Mouse (Mus musculus): ENCODE measurements around the gene Nmt1. TPM values are rescaled to one million over a fixed set of nuclear protein-coding genes. Genes with fewer than 3 reads are reported as not detected.

Gene Nmt1
- total RNA-seq, 4 experiments from 2014 or later, result 44.4 to 52.7 (median 50.5) TPM

DNA sequence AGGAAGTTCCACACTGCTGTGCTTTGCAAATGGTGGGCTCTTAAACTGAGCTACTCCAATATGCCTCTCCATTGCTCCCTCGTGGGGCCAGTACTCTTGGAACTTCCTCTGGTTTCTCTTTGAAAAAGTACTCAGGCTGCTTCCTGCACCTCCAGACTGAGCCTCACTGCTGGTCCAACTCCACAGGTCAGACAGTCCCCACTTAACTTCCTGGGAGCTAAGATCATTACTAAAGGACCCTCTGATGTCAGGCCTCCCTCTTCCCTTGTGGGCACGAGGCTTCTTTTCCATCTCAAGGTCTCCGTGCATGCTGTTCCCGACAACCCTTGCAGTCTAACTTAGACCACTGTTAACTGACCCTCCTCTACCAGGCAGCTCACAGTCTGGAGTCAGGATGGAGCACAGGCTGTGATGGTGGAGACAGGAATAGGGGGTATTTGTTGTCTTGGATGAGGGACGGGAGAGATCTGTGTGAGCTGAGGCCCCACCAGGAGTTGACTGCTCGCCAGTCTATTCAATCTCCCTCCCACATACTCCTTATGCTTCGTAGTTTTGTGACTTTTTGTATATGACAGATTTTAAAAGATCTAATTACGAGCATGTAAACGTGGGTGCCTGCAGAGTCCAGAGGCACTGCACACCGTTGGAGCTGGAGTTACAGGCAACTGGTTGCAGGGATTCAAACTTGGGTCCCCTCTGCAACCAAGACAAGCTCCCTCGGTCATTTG, 22.6 kb upstream of the Nmt1 start:
- DNase-seq (ENCODE audit: low spot score in 2 of 2), result no peak

GRCm38 (mm10) chr11:103006286-103007000, 21.5 kb upstream of the Nmt1 start:
- no peak for DNase-seq (ENCODE audit: low spot score in 2 of 2)

DNA sequence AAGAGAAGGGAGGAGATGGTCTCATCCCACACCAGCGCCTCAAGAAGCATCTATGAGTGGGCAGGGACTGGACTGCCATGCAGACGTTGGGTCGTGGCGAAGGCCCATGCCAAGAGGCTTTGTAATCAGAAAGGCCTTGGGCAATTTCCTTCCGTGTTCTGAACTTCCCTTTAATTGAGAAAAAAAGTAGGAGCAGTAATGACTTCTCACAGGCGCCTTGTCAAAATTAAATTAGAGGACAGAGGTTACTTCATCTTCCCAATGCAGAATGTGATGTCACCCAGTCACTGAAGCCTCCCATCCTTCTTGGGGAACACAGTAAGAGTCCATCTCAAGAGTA, 21.0 kb upstream of the Nmt1 start:
- DNase-seq (ENCODE audit: low spot score in 2 of 2), result no peak

DNA sequence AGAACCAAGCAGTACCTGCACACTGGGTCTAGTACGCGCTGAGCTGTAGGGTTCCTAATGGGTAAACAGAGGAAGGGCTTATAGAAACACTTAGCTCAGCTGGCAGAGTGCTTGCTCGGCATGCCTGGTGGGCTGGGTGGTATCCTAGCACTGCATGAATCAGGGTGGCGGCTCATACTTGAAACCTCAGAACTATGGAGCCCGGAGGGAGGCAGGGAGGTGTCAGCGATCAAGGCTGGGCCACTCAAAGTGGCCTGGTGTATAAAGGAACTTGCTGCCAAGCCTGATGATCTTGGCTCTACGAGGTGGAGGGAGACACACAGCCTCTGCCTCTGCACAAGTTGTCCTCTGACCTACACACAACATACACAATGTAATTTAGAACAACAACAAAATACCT, 19.4 kb upstream of the Nmt1 start:
- no peak for DNase-seq (ENCODE audit: low spot score in 2 of 2)

GRCm38 (mm10) chr11:103009208-103009607, 18.8 kb upstream of the Nmt1 start:
- DNase-seq (ENCODE audit: low spot score in 2 of 2), result no peak

DNA sequence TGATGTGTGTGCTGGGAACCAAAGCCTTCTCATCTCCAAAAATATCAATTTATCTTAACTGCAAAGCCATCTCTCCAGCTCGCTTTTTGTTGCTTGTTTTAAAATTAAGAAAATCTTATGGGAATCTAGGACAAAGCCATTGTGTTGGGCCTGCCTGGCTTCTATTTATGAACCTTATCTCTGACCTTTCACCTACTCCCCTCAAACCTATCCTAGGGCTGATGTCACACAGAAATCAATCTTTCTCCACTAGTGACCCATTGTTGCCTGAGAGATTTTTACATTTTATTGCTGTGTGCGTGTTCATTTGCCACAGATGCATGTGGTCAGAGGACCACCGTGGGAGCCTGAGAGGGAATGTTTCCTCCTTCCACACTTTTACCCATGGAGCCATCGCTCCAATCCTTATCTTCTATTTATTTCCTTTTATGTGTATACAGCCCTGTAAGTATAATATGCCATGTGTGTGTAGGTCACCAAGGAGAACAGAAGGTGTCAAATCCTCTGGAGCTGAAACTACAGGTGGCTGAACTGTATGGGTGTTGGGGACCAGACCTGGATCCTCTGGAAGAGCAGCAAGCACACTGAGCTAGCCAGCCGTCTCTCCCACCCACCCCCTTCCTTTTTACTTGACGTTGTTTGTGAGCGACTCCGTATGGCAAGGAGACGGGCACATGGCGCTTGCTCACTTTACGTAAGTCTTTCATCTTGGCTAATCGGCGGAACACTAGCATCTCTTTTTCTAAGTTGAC, 17.4 kb upstream of the Nmt1 start:
- DNase-seq (ENCODE audit: low spot score in 2 of 2), result no peak

DNA sequence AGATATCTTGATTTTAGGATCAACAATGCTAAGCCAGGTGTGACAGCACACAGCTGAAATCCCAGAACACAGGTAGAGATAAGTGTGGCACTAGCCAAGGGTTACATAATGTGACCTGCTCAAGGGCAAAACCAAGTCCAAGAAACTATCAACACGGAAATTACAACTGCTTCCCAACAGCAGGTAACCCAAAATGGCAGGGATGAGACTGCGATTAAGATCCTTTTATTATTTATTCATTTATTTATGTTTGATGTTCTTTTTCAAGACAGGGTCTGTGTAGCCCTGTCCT, 16.8 kb upstream of the Nmt1 start:
- no peak for DNase-seq (ENCODE audit: low spot score in 2 of 2)

DNA sequence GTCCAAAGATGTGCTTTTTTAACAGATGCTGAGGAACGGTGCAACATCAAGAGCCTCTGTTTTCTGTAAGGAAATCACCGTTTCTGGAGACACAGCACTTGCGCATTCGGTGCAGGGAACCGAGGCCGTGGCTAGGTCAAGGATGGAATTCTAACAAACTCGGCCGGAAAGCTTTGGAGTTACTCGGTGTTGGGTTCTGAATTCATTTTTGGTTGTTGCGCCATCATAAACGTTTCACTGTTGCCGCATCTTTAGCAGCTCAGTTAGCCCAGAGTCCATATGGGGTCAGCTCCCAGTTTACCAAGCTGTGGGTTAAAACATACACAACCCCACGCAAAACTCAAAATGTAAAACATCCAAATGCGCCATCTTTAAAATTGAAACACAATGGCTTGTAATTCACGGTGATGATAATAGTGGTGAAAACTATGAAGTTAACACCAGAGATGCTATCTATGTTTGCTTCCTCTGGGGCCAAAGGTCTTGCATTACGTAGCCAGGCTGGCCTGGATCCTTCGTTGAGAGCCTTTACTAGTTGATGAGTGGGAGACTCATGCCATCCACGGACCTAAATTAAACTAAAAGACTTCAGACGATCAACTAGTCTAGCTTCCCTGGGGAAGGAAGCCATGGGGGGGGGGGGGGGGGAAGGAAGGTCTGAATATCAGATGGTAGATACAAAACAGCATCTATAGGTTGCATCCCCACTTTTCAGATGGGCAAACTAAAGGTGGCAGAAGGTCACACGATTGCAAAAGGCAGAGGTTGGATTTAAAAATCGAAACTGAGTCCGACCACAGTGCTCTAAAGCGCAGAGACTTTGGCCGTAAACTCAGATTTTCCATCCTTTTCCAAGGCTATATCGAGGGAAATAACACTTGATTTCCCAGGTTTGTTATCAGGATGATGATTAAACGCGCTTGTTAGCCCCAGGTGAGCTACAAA, 11.8 kb upstream of the Nmt1 start:
- DNase-seq (ENCODE audit: low spot score in 2 of 2), result no peak

DNA sequence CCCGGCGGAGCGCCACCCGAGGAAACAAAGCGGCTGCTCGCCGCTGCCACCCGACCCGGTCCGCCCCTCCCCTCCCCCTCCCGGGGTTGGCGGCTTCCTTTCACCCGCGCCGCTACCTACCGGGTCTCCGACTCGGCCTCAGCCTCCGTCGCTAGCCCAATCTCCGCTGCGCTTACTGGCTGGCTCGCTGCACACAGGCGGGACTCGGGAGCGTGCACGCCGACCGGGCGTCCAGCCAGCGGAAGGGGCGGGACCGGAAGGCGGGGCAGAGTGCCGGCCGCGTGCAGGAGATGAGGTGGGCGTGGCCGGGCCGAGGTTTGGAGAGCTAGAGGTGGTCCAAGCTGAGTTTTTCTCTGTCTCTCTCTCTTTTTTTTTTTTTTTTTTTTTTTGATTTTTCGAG, 11.1 kb upstream of the Nmt1 start:
- peak; percentile 98 for DNase-seq (ENCODE audit: low spot score in 2 of 2)

GRCm38 (mm10) chr11:103017661-103018060, 10.3 kb upstream of the Nmt1 start:
- no peak for DNase-seq (ENCODE audit: low spot score in 2 of 2)

DNA sequence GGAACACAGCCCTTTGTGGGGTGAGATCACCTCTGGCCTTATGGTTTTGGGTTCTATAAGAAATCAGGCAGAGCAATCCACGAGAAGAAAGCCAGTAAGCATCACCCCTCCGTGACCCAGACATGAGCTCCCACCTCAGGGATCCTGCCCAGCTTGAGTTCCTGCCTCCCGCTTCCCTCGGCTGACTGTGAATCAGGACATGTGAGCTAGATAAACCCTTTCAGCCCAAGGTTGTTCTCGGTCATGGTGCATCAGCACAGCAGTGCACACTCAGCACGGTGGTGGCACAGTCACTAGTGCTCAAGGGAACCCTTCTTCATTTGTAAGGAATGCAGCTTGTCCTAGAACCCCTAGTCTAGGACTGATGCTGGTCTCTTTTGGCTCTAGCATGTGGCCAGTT, 9.1 kb upstream of the Nmt1 start:
- DNase-seq (ENCODE audit: low spot score in 2 of 2), result no peak

DNA sequence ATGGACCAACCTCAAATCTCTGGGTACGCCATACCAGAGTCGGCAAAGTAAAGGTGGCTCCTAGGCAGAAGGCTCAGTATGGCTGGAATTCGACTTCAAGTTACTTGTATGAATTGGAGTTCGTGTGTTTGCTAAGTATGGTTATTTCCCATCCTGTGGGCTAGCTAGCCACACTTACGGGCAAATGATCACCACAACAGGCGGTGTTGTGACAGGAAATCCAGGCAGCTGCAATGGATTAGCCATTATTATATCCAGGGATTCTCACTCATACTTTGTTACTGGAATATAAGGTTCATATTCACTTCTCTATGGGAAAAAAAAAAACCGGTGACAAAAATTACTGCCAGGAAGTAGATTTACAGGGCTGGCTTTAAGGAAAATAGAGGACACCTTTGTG, 8.7 kb upstream of the Nmt1 start:
- DNase-seq (ENCODE audit: low spot score in 2 of 2), result no peak

DNA sequence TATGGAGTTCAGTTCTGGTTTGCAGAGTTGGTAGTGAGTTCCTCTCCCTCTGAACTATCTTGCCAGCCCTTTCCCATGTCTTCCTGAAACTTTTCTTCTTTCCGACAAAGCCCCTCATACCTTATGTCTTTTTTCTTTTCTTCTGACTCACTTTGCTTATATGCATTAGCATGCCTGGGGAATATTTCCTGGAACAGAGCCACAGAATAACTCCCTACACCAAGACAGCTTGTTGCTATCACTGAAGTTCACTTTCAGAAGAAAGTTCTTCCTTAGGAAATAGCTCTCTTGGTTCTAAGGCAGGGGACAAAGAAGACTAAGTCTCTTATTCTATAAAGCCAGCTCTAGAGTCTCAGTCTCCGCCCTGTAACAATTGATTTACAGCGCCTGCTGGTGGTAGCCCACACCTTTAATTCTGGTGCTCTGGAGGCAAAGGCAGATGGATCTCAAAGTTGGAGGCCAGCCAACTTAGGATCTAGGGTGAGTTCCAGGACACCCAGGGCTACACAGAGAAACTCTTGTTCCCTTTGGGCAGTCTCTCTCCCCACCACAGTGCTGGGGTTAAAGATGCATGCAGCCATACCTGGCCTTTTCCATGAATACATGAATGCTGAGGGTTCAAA, 7.2 kb upstream of the Nmt1 start:
- DNase-seq (ENCODE audit: low spot score in 2 of 2), result no peak

DNA sequence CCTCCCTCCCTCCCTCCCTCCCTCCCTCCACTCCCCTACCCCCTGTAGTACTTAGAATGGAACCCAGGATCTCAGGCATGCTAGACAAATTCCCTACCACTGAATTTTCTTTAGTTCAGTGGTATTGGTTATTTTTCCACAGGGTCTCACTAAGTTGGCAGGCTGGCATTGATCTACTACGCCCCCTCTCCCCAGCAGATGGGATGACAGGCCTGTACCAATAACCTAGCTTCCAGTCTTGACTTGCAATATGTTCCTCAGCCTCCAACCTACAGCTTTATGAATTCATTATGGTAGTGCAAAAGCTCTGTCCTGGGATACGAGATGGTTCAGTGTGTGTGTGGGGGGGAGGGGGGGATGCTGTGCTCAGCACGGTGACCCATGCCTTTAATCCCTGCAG, 4.0 kb upstream of the Nmt1 start:
- DNase-seq (ENCODE audit: low spot score in 2 of 2), result no peak

DNA sequence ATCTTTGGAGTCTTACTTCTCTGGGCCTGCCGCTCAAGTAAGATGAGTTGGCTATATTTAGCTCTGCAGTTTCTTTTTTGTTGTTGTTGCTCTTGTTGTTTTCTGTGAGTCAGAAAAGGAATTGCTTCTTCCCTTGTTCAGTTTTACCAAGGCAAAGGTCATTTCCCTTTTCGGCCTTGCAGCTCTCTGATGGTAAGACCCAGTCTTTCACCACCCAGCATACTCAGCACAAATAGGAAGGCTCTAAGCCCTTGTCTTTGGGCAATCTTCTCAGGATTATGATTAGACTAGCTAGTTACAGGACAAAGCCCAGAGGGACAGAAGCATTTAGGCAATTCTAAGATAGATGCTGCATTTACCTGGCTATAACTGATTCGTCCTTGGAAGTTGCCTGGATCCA, 1.1 kb upstream of the Nmt1 start:
- DNase-seq (ENCODE audit: low spot score in 2 of 2), result no peak

- no peak for DNase-seq (ENCODE audit: low spot score in 2 of 2)
These were observed 317 bp upstream of the Nmt1 start for GRCm38 (mm10) chr11:103027570-103028175.

DNA sequence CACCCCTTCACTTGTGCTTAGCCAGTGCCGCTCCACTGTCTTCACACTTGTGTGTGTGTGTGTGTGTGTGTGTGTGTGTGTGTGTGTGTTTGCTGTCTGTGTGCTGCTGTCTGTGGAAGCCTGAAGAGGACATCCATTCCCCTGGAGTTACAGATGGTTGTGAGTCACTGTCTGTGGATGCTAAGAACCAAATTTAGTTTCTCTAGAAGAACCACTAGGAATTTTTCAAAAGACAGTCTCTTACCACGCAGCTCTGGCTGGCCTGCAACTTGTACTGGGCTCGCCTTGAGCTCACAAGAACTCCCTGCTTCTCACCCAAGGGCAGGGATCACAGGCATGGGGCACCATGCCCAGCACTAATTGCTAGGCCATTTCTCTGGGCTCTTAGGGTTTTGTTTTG, 5.0 kb downstream of the Nmt1 start:
- DNase-seq (ENCODE audit: low spot score in 2 of 2), result no peak

DNA sequence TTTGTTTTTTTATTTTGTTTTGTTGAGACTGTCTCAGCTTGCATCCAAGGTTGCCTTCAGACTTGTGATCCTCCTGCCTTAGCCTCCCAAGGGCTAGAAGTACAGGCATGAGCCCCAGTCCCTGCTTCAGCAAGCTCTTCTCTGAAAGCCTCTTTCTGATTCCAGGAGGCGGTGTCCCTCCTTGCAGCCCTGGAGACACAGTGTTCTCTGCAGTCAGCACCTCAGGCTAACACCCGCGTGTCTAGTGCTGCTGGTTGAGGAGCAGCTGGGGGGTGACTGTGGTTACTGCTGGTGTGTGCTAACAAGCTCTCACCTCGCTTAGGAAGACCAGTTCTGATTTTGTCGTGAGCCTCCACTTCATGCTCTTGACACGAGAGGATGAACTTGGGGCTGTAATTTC, 7.0 kb downstream of the Nmt1 start:
- no peak for DNase-seq (ENCODE audit: low spot score in 2 of 2)

DNA sequence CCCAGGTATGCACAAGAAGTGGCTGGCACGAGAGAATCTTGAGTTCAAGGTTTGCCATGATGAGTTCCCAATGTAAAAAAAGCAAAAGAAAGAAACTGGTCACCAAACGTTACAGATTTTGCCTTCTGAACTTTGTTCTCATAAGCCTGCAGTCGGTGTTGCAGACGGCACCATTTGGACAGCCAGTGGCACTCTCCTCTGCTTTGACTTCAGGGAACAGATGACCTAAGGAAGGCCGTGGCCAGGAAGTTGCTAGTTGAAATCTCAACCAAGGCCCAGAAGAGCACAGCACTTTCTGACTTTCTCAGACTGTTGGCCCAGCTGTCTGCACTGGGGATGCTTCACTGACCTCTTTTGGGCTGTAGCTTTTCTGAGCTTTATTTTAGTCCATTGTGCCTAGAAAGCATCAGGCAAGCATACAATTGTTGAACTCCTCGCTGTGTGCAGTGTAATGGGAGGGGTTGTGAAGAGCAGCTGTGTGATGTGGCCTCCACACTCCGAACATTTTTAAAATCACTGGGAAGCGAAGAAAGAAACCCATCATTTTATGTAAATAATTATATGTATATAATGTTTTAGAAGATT, 9.0 kb downstream of the Nmt1 start:
- no peak for DNase-seq (ENCODE audit: low spot score in 2 of 2)

- no peak for DNase-seq (ENCODE audit: low spot score in 2 of 2)
These were observed 10.0 kb downstream of the Nmt1 start for GRCm38 (mm10) chr11:103038037-103038436.

Data from gastrocnemius, adult 8-10 months (tissue).